Mouse (Mus musculus): Measurements from ENCODE around the gene Kdelc2. TPM values are rescaled to one million over a fixed set of nuclear protein-coding genes. Genes with fewer than 3 reads are reported as not detected.

Kdelc2 gene
- polyA plus RNA-seq, 1 experiment from 2014 or later = 22.8 TPM

- Histone ChIP-seq H3K27me3 (no peaks in the 10 kb centered on the region), H3K9me3 (replicated peaks) (no peaks in the 10 kb centered on the region), H3K36me3 (no peaks in the 10 kb centered on the region; the same call in 1 of the 2 replicates), H3K27ac (no peak overlapping the region), H3K9ac (no peak overlapping the region), H3K4me2 (no peak overlapping the region), H3K4me1 (replicated peaks) (peaks cover 6% of the 10 kb centered on the region), H3K4me3 (no peak overlapping the region)
- 62% methylated on average over 2 of the region's 2 CpGs for WGBS
- ATAC-seq (replicated peaks; ENCODE audit: insufficient number of reproducible peaks, insufficient read depth, low FRiP score, low read depth) = no peak
These were observed 3.6 kb downstream of the Kdelc2 start for GRCm38 (mm10) chr9:53387431-53387830.

- WGBS = 85% methylated on average over 3 of the region's 3 CpGs
- no peak for ATAC-seq (replicated peaks; ENCODE audit: insufficient number of reproducible peaks, insufficient read depth, low FRiP score, low read depth)
- no peaks in the 10 kb centered on the region for H3K27me3 ChIP-seq
These were observed 5.3 kb downstream of the Kdelc2 start for GRCm38 (mm10) chr9:53389109-53389508.

GRCm38 (mm10) chr9:53390136-53390535, 6.3 kb downstream of the Kdelc2 start:
- Histone ChIP-seq H3K9ac (no peak overlapping the region), H3K27me3 (no peaks in the 10 kb centered on the region), H3K27ac (no peak overlapping the region), H3K36me3 (no peaks in the 10 kb centered on the region; the same call in 1 of the 2 replicates), H3K9me3 (replicated peaks) (no peaks in the 10 kb centered on the region), H3K4me2 (no peak overlapping the region), H3K4me3 (no peak overlapping the region), H3K4me1 (replicated peaks) (peaks cover 2% of the 10 kb centered on the region; the same call in 1 of the 2 replicates)
- 70% methylated on average over 7 of the region's 7 CpGs for WGBS
- ATAC-seq (replicated peaks; ENCODE audit: insufficient number of reproducible peaks, insufficient read depth, low FRiP score, low read depth) = no peak

More at GRCm38 (mm10) chr9:53389109-53389508, 5.3 kb downstream of the Kdelc2 start:
- Histone ChIP-seq H3K9me3 (replicated peaks) (no peaks in the 10 kb centered on the region), H3K27ac (no peak overlapping the region), H3K9ac (no peak overlapping the region), H3K4me2 (no peak overlapping the region), H3K36me3 (no peaks in the 10 kb centered on the region; the same call in 1 of the 2 replicates), H3K4me1 (replicated peaks) (peaks cover 6% of the 10 kb centered on the region), H3K4me3 (no peak overlapping the region)

- no peak overlapping the region for H3K4me2 ChIP-seq
- no peaks in the 10 kb centered on the region for H3K9me3 ChIP-seq (replicated peaks)
- peaks cover 10% of the 10 kb centered on the region for H3K4me1 ChIP-seq (replicated peaks)
- H3K27ac ChIP-seq = no peak overlapping the region
- H3K4me3 ChIP-seq = no peak overlapping the region
- no peak overlapping the region for H3K9ac ChIP-seq
- ATAC-seq (replicated peaks; ENCODE audit: insufficient number of reproducible peaks, insufficient read depth, low FRiP score, low read depth) = no peak
- 72% methylated on average over 13 of the region's 13 CpGs for WGBS
- H3K36me3 ChIP-seq = no peaks in the 10 kb centered on the region
- no peaks in the 10 kb centered on the region for H3K27me3 ChIP-seq
These were observed 14.0 kb downstream of the Kdelc2 start for GRCm38 (mm10) chr9:53397685-53398387.

GRCm38 (mm10) chr9:53398388-53398700, 14.5 kb downstream of the Kdelc2 start:
- no peak overlapping the region for H3K9ac ChIP-seq
- H3K36me3 ChIP-seq = no peaks in the 10 kb centered on the region
- 13% methylated on average over 5 of the region's 5 CpGs for WGBS
- no peaks in the 10 kb centered on the region for H3K9me3 ChIP-seq (replicated peaks)
- no peak overlapping the region for H3K4me2 ChIP-seq
- no peaks in the 10 kb centered on the region for H3K27me3 ChIP-seq
- ATAC-seq (replicated peaks; ENCODE audit: insufficient number of reproducible peaks, insufficient read depth, low FRiP score, low read depth) = no peak
- H3K4me1 ChIP-seq (replicated peaks) = peaks cover 10% of the 10 kb centered on the region
- no peak overlapping the region for H3K4me3 ChIP-seq
- no peak overlapping the region for H3K27ac ChIP-seq

GRCm38 (mm10) chr9:53399537-53399936, 15.7 kb downstream of the Kdelc2 start:
- ATAC-seq (replicated peaks; ENCODE audit: insufficient number of reproducible peaks, insufficient read depth, low FRiP score, low read depth) = no peak
- peaks cover 10% of the 10 kb centered on the region for H3K4me1 ChIP-seq (replicated peaks)
- H3K27me3 ChIP-seq = no peaks in the 10 kb centered on the region
- no peaks in the 10 kb centered on the region for H3K9me3 ChIP-seq (replicated peaks)
- no peak overlapping the region for H3K9ac ChIP-seq
- H3K27ac ChIP-seq = no peak overlapping the region
- H3K4me2 ChIP-seq = no peak overlapping the region
- no peak overlapping the region for H3K4me3 ChIP-seq
- no peaks in the 10 kb centered on the region for H3K36me3 ChIP-seq
- 91% methylated on average over 8 of the region's 8 CpGs for WGBS

- H3K9me3 ChIP-seq (replicated peaks) = no peaks in the 10 kb centered on the region
- no peaks in the 10 kb centered on the region for H3K36me3 ChIP-seq
- H3K4me3 ChIP-seq = no peak overlapping the region
- H3K27me3 ChIP-seq = no peaks in the 10 kb centered on the region
- no peak overlapping the region for H3K9ac ChIP-seq
- peaks cover 13% of the 10 kb centered on the region for H3K4me1 ChIP-seq (replicated peaks)
- ATAC-seq (replicated peaks; ENCODE audit: insufficient number of reproducible peaks, insufficient read depth, low FRiP score, low read depth) = no peak
- 88% methylated on average over 4 of the region's 4 CpGs for WGBS
- H3K4me2 ChIP-seq = no peak overlapping the region
- no peak overlapping the region for H3K27ac ChIP-seq
These were observed 16.9 kb downstream of the Kdelc2 start for GRCm38 (mm10) chr9:53400696-53401095.

- no peak overlapping the region for H3K27ac ChIP-seq
- no peaks in the 10 kb centered on the region for H3K36me3 ChIP-seq
These were observed 17.3 kb downstream of the Kdelc2 start for GRCm38 (mm10) chr9:53401146-53401545.

GRCm38 (mm10) chr9:53402291-53402711, 18.5 kb downstream of the Kdelc2 start, which contains the start of gene 4930550C14Rik:
TSS of gene 4930550C14Rik (plus strand) at chr9:53402325.
- 16% methylated on average over 11 of the region's 11 CpGs for WGBS
- Histone ChIP-seq H3K36me3 (no peaks in the 10 kb centered on the region), H3K9ac (0 out of 2 replicates have a peak within 1 kb of the TSS, but pooled peaks have one; percentile 15), H3K4me2 (peak within 1 kb of the TSS; percentile 51), H3K4me3 (peak within 1 kb of the TSS; percentile 24), H3K4me1 (replicated peaks) (peaks cover 13% of the 10 kb centered on the region), H3K27ac (peak within 1 kb of the TSS; percentile 67), H3K27me3 (no peaks in the 10 kb centered on the region), H3K9me3 (replicated peaks) (no peaks in the 10 kb centered on the region)
- ATAC-seq (replicated peaks; ENCODE audit: insufficient number of reproducible peaks, insufficient read depth, low FRiP score, low read depth) = no peak; the same call in 1 of the 2 replicates

More at GRCm38 (mm10) chr9:53401146-53401545, 17.3 kb downstream of the Kdelc2 start:
- no peak for ATAC-seq (replicated peaks; ENCODE audit: insufficient number of reproducible peaks, insufficient read depth, low FRiP score, low read depth)
- H3K4me3 ChIP-seq = no peak overlapping the region
- 57% methylated on average over 8 of the region's 8 CpGs for WGBS
- H3K4me1 ChIP-seq (replicated peaks) = peaks cover 13% of the 10 kb centered on the region
- no peaks in the 10 kb centered on the region for H3K27me3 ChIP-seq
- no peaks in the 10 kb centered on the region for H3K9me3 ChIP-seq (replicated peaks)
- no peak overlapping the region for H3K9ac ChIP-seq
- no peak overlapping the region for H3K4me2 ChIP-seq

GRCm38 (mm10) chr9:53402991-53403390, 19.2 kb downstream of the Kdelc2 start:
- Histone ChIP-seq H3K4me3 (no peak overlapping the region), H3K9ac (no peak overlapping the region), H3K4me2 (peak overlapping the region; percentile 51), H3K4me1 (replicated peaks) (peaks cover 13% of the 10 kb centered on the region), H3K9me3 (replicated peaks) (no peaks in the 10 kb centered on the region), H3K27ac (no peak overlapping the region), H3K36me3 (no peaks in the 10 kb centered on the region), H3K27me3 (no peaks in the 10 kb centered on the region)
- ATAC-seq (replicated peaks; ENCODE audit: insufficient number of reproducible peaks, insufficient read depth, low FRiP score, low read depth) = no peak
- WGBS = 81% methylated on average over 8 of the region's 8 CpGs

GRCm38 (mm10) chr9:53404050-53404752, 20.4 kb downstream of the Kdelc2 start:
- 79% methylated on average over 6 of the region's 6 CpGs for WGBS

More at GRCm38 (mm10) chr9:53404050-53404752, 20.4 kb downstream of the Kdelc2 start:
- peaks cover 13% of the 10 kb centered on the region for H3K4me1 ChIP-seq (replicated peaks)
- peak overlapping the region; percentile 61; the same call in 1 of the 2 replicates for H3K4me2 ChIP-seq
- no peaks in the 10 kb centered on the region for H3K27me3 ChIP-seq
- H3K9ac ChIP-seq = no peak overlapping the region
- no peaks in the 10 kb centered on the region for H3K9me3 ChIP-seq (replicated peaks)
- H3K36me3 ChIP-seq = no peaks in the 10 kb centered on the region
- ATAC-seq (replicated peaks; ENCODE audit: insufficient number of reproducible peaks, insufficient read depth, low FRiP score, low read depth) = no peak
- H3K4me3 ChIP-seq = no peak overlapping the region
- H3K27ac ChIP-seq = no peak overlapping the region; the same call in 1 of the 2 replicates

Data from heart, embryonic 15.5 days (tissue).